Mouse (Mus musculus) neural tube, embryonic 14.5 days (tissue): ENCODE data around the gene Adprh. TPM values are rescaled to one million over a fixed set of nuclear protein-coding genes. Genes with fewer than 3 reads are reported as not detected.

ENCODE experiments used
- ATAC-seq: fragments of 200-750 bp; cut with Nextera tagmentation; 2 replicates; pipeline ENCODE4 v1.8.0; 2017; ENCODE audit warnings: low read depth, mild to moderate bottlenecking, moderate TSS enrichment, moderate library complexity
- H3K27ac ChIP-seq: fragments of 300-500 bp; sonication (generic); 2 replicates; pipeline ENCODE4 v1.5.1; 2014; ENCODE audit warnings: low read depth, mild to moderate bottlenecking, control low read depth, low read length, moderate library complexity, mixed read lengths
- H3K27me3 ChIP-seq: fragments of 300-500 bp; sonication (generic); 2 replicates; pipeline ENCODE4 v1.6.1; 2014; ENCODE audit warnings: low read length; ENCODE audit not compliant: control insufficient read depth, insufficient read depth
- H3K36me3 ChIP-seq: fragments of 300-500 bp; sonication (generic); 2 replicates; pipeline ENCODE4 v1.6.1; 2014; ENCODE audit warnings: low read length, mixed read lengths; ENCODE audit not compliant: control insufficient read depth, insufficient read depth
- H3K4me1 ChIP-seq: fragments of 300-500 bp; sonication (generic); 2 replicates; pipeline ENCODE4 v1.6.1; 2014; ENCODE audit warnings: low read length; ENCODE audit not compliant: control insufficient read depth, insufficient read depth
- H3K4me2 ChIP-seq: fragments of 300-500 bp; sonication (generic); 2 replicates; pipeline ENCODE4 v1.6.1; 2014; ENCODE audit warnings: mild to moderate bottlenecking, low read depth, low read length, control low read depth
- H3K4me3 ChIP-seq: fragments of 300-500 bp; sonication (generic); 2 replicates; pipeline ENCODE4 v1.5.1; 2014; ENCODE audit warnings: low read depth, low read length, control low read depth, mixed read lengths
- H3K9ac ChIP-seq: fragments of 300-500 bp; sonication (generic); replicated peaks from 2 replicates; pipeline ENCODE4 v1.6.1; 2014; ENCODE audit warnings: low read depth, mild to moderate bottlenecking, control low read depth, low read length, mixed read lengths
- H3K9me3 ChIP-seq: fragments of 300-500 bp; sonication (generic); 2 replicates; pipeline ENCODE4 v1.6.1; 2016; ENCODE audit warnings: low read length; ENCODE audit not compliant: control insufficient read depth
- WGBS: fragments of 180-500 bp; shearing (Covaris S2); extraction: QIAGEN DNeasy Blood & Tissue Kit; methylation state at CpG from one replicate; pipeline ENCODE4 v1.1.7; 2014; 5-methylcytosine and 5-hydroxymethylcytosine counted together
- polyA plus RNA-seq: library from polyadenylated mRNA; unstranded; fragments of >200 nt; fragmentation: Nextera tagmentation; extraction: Ambion mirVana; gene quantifications from 2 replicates; pipeline ENCODE4 v1.2.1, GENCODE M21; 2014

The Adprh gene
- polyA plus RNA-seq, 1 experiment from 2014 or later: 130 TPM

DNA sequence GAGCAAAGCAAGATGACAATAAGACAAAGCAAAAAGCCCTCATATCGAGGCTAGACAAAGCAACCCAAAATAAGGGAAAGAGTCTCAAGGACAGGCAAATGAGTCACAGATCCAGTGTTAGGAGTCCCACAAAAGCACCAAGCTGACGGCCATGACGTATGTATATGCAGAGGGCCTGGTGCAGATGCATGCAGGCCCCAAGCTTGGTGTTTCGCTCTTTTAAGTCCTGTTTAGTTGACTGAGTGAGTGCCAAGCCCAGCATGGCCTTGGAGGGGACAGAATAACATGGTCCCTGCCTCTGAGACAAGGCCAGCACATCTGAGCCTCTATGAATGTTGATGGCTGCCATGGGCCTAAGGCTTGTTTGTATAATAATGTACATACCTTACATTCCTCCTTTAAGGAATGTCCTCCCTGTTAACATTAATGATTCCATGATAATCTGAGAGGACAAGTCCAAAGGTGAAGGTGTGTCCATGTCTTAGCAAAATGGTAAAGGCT lies 18.2 kb downstream of the Adprh start:
- ATAC-seq: no peak
- 90% methylated on average over 4 of the region's 4 CpGs for WGBS
- H3K4me2 ChIP-seq: no peak overlapping the region

DNA sequence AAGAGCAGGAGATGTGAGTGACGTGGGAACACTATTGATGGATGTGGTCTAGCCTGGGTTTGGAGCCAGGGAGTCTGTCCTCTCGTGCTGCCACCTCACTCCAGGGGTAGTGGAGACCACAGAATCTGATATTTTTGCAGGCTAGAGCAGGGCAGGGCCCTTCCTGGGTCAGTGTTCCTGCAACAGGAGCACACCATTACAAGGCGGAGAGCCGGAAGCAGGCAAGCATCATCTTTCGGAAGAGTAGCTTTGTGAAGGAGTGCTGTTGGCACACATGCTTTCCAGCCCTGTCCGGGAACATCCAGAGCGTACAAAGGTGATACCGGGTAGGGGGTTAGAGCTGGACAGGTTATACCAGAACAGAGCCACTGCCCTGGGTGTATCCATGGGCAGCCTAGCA lies 19.0 kb downstream of the Adprh start:
- H3K36me3 ChIP-seq: no peaks in the 10 kb centered on the region
- WGBS: 91% methylated on average over 8 of the region's 8 CpGs
- H3K4me3 ChIP-seq: no peak overlapping the region
- H3K27ac ChIP-seq: no peak overlapping the region
- H3K9me3 ChIP-seq: no peaks in the 10 kb centered on the region
- H3K4me2 ChIP-seq: no peak overlapping the region
- H3K27me3 ChIP-seq: no peaks in the 10 kb centered on the region
- no peaks in the 10 kb centered on the region for H3K4me1 ChIP-seq
- ATAC-seq: no peak
- H3K9ac ChIP-seq: no peak overlapping the region

More for the DNA sequence above, 18.2 kb downstream of the Adprh start:
- no peak overlapping the region for H3K4me3 ChIP-seq
- no peaks in the 10 kb centered on the region for H3K9me3 ChIP-seq
- H3K27me3 ChIP-seq: no peaks in the 10 kb centered on the region
- H3K36me3 ChIP-seq: no peaks in the 10 kb centered on the region
- no peak overlapping the region for H3K27ac ChIP-seq
- no peaks in the 10 kb centered on the region for H3K4me1 ChIP-seq
- no peak overlapping the region for H3K9ac ChIP-seq

DNA sequence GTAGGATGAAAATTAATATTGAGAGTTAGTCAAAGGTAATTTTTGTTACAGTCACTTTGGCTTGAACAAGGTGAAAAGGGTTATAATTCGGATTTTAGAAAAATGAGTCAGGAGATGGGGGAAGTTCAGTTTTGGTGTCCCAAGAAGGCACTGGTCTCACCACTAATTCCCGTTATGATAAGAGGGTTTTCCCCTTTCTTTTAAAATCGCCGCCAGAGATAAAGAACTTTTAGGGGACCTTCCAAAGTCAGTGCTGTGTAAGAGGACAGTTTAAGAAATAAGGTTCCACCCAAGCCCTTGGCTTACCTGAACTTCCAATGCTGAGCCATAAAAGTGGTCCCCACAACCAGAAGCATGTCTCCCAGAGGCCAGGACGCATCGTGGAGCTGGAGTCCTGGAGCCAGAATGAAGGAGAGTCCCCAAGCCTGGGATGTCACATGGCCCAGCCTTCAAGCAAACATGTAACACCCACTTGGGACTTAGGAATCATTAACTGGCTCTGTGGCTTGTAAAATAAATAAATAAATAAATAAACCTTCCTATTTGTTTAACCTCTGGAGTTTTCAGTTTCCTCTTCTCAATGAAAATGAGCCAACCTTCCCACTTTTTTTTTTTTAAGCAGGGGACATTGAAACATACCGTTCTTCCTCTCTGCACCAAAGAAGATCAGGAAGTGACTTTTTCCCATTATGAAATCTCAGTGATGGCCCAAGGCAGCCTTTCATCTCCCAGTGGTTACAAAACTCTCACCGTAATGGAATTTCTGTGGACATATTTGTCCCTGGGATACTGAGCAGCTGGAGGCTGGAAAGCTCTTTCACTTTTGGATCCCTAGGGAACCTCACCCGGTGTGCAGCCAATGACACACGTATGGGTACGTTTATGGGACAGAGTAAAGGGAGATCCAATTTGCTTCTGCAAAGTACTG lies 19.7 kb downstream of the Adprh start, which contains the start of gene Pla1a:
TSS of gene Pla1a (minus strand) at position 648 of the 928 bp plus-strand sequence.
- Histone ChIP-seq H3K27ac (no peak within 1 kb of the TSS), H3K4me1 (no peaks in the 10 kb centered on the region), H3K36me3 (no peaks in the 10 kb centered on the region), H3K27me3 (no peaks in the 10 kb centered on the region), H3K4me3 (no peak within 1 kb of the TSS), H3K4me2 (no peak within 1 kb of the TSS), H3K9me3 (no peaks in the 10 kb centered on the region), H3K9ac (no peak within 1 kb of the TSS)
- 81% methylated on average over 11 of the region's 11 CpGs for WGBS
- no peak for ATAC-seq

DNA sequence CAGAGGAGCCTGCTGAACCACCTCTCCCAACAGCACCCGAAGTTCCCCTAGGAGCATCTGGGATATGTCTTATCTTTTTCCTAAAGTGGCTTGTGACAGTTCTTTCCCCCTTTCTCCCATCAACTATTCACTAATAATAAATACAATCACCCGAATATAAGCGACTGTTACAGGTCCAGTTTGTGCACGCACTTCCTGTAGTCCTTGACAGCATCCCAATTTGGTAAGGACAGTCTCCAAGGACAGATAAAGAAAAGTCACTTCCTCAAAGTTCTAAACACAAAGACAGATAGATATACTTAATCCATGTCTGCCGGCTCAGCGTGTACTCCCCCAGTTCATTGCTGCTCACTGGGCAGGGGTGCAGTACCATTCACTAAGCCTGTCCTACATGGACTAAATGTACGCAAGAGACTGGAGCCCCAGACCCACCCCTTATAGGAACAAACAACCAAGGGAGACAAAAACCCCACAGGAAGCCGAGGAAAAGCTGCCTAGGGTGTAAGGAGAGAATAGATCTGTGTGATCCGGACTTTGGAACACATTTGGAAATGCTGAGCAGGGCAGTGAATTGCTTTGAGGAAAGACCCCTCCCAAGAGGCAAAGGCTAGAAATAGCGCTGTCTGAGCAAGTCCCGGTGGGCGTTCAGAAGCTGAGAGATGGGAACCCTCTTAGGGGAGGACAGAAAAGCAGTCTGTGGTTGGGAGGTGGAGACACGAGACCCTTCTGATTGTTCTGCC lies 20.9 kb downstream of the Adprh start:
- H3K9me3 ChIP-seq: no peaks in the 10 kb centered on the region
- H3K36me3 ChIP-seq: no peaks in the 10 kb centered on the region
- H3K4me1 ChIP-seq: no peaks in the 10 kb centered on the region
- no peaks in the 10 kb centered on the region for H3K27me3 ChIP-seq
- no peak overlapping the region for H3K4me3 ChIP-seq
- 60% methylated on average over 13 of the region's 13 CpGs for WGBS
- ATAC-seq: no peak
- no peak overlapping the region for H3K4me2 ChIP-seq
- H3K27ac ChIP-seq: no peak overlapping the region
- no peak overlapping the region for H3K9ac ChIP-seq

DNA sequence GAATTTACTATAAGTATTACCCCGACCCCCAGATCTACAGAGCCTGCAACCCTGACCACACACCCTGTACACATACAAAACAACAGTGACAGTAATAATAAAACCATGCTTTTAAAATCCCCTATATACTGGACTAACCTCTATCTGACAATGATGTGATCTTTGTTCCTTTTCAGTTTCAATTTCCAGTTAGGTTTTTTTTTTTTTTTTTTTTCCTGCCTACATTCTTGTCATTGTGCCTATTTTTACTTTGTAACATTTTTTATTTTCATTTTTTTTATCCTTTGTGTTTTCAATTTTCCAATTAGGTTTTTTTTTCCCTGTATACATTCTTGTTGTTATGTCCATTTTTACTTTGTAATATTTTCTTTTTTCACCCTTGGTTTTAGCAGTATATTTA lies 26.7 kb downstream of the Adprh start:
- Histone ChIP-seq H3K4me3 (no peak overlapping the region), H3K9me3 (no peaks in the 10 kb centered on the region), H3K27ac (no peak overlapping the region), H3K27me3 (no peaks in the 10 kb centered on the region), H3K9ac (no peak overlapping the region), H3K4me1 (no peaks in the 10 kb centered on the region), H3K36me3 (no peaks in the 10 kb centered on the region), H3K4me2 (no peak overlapping the region)
- 86% methylated on average over 1 of the region's 1 CpGs for WGBS
- ATAC-seq: no peak

DNA sequence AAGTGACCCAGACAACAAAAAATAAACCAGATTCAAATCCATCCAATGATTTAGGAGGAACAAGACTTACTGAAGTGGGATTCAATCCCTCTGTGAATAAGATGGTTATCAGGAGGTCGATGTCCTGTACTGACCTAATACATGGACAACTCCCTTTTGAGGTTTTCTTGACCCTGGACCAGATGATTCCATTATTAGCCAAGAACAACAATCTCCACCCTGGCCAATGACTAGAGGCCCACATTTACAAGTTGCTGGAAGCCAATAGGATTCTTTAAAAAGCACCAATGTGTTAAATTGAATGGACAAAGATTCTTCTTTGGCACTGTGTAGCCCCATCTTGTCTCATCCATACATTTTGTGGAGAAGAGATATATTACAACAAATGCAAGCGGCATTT lies 27.1 kb downstream of the Adprh start:
- WGBS: 86% methylated on average over 2 of the region's 2 CpGs
- Histone ChIP-seq H3K36me3 (no peaks in the 10 kb centered on the region), H3K4me1 (no peaks in the 10 kb centered on the region), H3K27me3 (no peaks in the 10 kb centered on the region), H3K4me3 (no peak overlapping the region), H3K9ac (no peak overlapping the region), H3K4me2 (no peak overlapping the region), H3K9me3 (no peaks in the 10 kb centered on the region), H3K27ac (no peak overlapping the region)
- ATAC-seq: no peak

DNA sequence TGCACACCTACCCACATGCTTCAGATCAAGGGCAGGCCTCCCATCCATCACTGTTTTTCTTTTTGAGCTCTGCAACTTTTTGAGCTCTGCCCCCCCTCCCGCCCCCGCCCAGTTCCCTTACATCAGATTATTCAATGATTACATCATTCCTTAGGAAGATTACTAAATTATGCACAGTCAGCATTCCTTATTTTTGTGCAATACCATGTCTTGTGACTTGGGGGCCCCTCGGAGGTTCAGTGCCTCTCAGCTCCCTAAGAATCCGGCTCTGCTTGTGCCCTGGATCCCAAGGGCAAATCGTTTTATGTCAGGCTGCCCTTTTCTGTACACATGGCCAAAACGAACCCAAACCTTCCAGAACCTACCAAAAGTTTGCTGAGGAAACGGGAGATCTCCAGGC lies 37.5 kb downstream of the Adprh start:
- H3K4me3 ChIP-seq: no peak overlapping the region
- ATAC-seq: no peak
- no peaks in the 10 kb centered on the region for H3K9me3 ChIP-seq
- WGBS: 93% methylated on average over 7 of the region's 7 CpGs
- H3K27me3 ChIP-seq: no peaks in the 10 kb centered on the region
- no peak overlapping the region for H3K27ac ChIP-seq
- H3K36me3 ChIP-seq: no peaks in the 10 kb centered on the region
- no peak overlapping the region for H3K4me2 ChIP-seq
- no peak overlapping the region for H3K9ac ChIP-seq
- H3K4me1 ChIP-seq: no peaks in the 10 kb centered on the region

DNA sequence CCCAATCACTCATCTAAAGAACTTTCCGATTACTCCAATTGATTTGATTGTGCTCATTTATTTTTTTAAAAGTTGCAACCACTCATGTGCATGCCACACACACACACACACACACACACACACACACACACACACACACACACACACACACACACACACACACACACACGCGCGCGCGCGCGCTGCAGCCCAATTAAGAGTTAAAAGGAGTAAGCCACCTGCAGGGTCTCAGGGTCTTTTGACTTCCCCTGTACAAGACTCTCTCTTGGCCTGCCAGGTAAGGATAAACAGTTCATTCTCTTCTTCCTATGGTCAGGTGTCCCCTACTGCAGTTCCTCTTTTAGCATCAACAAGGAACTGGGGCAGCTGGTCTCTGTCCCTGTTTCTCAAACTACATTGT lies 44.1 kb downstream of the Adprh start:
- H3K4me3 ChIP-seq: no peak overlapping the region
- no peaks in the 10 kb centered on the region for H3K4me1 ChIP-seq
- H3K9ac ChIP-seq: no peak overlapping the region
- no peak overlapping the region for H3K4me2 ChIP-seq
- no peaks in the 10 kb centered on the region for H3K36me3 ChIP-seq
- 98% methylated on average over 7 of the region's 8 CpGs for WGBS
- ATAC-seq: no peak
- no peaks in the 10 kb centered on the region for H3K9me3 ChIP-seq
- no peaks in the 10 kb centered on the region for H3K27me3 ChIP-seq
- no peak overlapping the region for H3K27ac ChIP-seq

DNA sequence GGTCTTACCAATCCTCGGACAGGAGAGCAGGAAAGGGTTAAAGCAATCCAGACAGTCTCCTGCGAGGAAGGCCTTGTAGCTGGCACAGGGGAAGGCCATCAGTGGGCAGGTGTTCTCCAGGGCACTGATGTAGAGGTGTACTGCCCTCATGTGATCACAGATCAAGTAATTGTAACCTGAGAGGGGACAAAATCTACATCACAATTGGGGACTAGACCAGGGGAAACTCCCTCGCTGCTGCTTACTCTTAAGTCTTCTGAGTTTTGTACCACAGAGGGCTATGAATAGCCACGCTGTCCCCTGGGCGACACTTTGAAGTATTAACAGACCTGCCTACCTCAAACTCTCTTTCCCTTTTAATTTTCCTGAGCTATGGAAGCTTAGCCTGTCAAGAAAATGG lies 44.9 kb downstream of the Adprh start:
- Histone ChIP-seq H3K27me3 (no peaks in the 10 kb centered on the region), H3K9ac (no peak overlapping the region), H3K4me3 (no peak overlapping the region), H3K36me3 (no peaks in the 10 kb centered on the region), H3K4me1 (no peaks in the 10 kb centered on the region), H3K9me3 (no peaks in the 10 kb centered on the region), H3K27ac (no peak overlapping the region), H3K4me2 (no peak overlapping the region)
- ATAC-seq: no peak
- WGBS: 35% methylated on average over 5 of the region's 5 CpGs
